Comparison of ENCODE assay signal across 8 mouse cellular contexts in the genomic region with DNA sequence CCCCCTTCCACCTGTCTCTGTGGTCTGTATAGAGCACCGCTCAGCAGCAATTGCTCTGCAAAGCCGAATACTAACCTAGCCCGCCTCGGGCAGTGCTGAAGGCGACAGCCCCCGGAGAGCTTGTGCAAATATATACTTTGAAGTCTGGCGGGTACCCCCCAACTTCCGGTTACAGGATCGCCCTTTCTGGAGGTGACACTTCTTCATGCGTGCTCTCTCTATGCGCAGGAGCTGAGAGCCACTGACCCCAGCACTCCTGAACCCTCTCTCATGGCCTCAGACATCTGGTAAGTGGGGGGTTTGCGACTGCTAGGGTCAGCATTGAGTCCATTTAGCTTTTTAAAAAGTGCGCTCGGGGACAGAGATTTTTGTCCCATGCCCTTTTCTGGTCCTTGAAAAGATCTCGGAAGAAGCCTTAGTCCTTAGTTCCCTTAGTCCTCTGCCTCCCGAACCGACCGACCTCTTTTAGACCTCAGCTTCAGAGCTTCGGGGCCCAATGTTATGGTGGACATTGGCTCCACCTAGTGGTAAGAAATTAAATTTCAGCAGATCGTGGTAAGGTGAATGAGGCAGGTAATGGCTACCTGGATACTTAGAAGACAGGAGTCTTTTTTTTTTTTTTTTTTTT. TPM values are rescaled to one million over a fixed set of nuclear protein-coding genes. Genes with fewer than 3 reads are reported as not detected.
A peak's percentile ranks its signal among the peaks of the same experiment; 100 is the strongest.
DNase-seq lines count a peak whose midpoint lies in the region; ATAC-seq and TF ChIP-seq lines count a peak whose summit lies in the region.

No protein-coding gene starts in this region.

- peak overlapping the region; percentile 80 for H3K4me2 ChIP-seq in intestine, postnatal 0 days (replicated peaks; ENCODE audit: low read depth)
- peak overlapping the region; percentile 42 for H3K4me2 ChIP-seq in limb, embryonic 12.5 days
- H3K4me2 ChIP-seq in midbrain, embryonic 13.5 days (replicated peaks), result peak overlapping the region; percentile 63

- H3K9me3 ChIP-seq in intestine, postnatal 0 days (ENCODE audit: control insufficient read depth), result no peaks in the 10 kb centered on the region
- no peaks in the 10 kb centered on the region for H3K9me3 ChIP-seq in limb, embryonic 12.5 days
- H3K9me3 ChIP-seq in midbrain, embryonic 13.5 days, result no peaks in the 10 kb centered on the region

- TF ChIP-seq CTCF in intestine, postnatal 0 days (IDR thresholded peaks at IDR 0.05; ENCODE audit: low read depth), result peak; percentile 89

- H3K4me3 ChIP-seq in intestine, postnatal 0 days (ENCODE audit: low read depth, low read length), result peak overlapping the region; percentile 37
- peak overlapping the region; percentile 9; the same call in 1 of the 2 replicates for H3K4me3 ChIP-seq in limb, embryonic 12.5 days (replicated peaks)
- H3K4me3 ChIP-seq in midbrain, embryonic 13.5 days (replicated peaks), result peak overlapping the region; percentile 35

- 0 out of 2 replicates have a peak overlapping the region, but pooled peaks have one; percentile 22 for H3K9ac ChIP-seq in intestine, postnatal 0 days (ENCODE audit: low read depth, low read length)
- no peak overlapping the region; the same call in 1 of the 2 replicates for H3K9ac ChIP-seq in limb, embryonic 12.5 days (replicated peaks)
- 0 out of 2 replicates have a peak overlapping the region, but pooled peaks have one; percentile 36 for H3K9ac ChIP-seq in midbrain, embryonic 13.5 days (replicated peaks)

- WGBS in intestine, postnatal 0 days, result 3% methylated on average over 20 of the region's 20 CpGs
- 1% methylated on average over 20 of the region's 20 CpGs for WGBS in limb, embryonic 12.5 days
- 2% methylated on average over 20 of the region's 20 CpGs for WGBS in midbrain, embryonic 13.5 days

- H3K27me3 ChIP-seq in intestine, postnatal 0 days (replicated peaks; ENCODE audit: control insufficient read depth, insufficient read depth, low read length), result peaks cover 16% of the 10 kb centered on the region
- H3K27me3 ChIP-seq in limb, embryonic 12.5 days, result peaks cover 42% of the 10 kb centered on the region
- H3K27me3 ChIP-seq in midbrain, embryonic 13.5 days, result peaks cover 39% of the 10 kb centered on the region
- no peaks in the 10 kb centered on the region for H3K27me3 ChIP-seq in splenic B cell, adult 2 months (ENCODE audit: control insufficient read depth, insufficient read depth, low read length, poor library complexity, severe bottlenecking)

- intact Hi-C loops in heart, postnatal 25 days (cut with DNase I), result loop anchor here (1.0 to 5.0 kb wide), 4 partner anchors 63 to 339 kb away; no protein-coding TSS in a partner anchor

- H3K4me1 ChIP-seq in intestine, postnatal 0 days (replicated peaks; ENCODE audit: control insufficient read depth, insufficient read depth, low read length), result no peaks in the 10 kb centered on the region
- peaks cover 27% of the 10 kb centered on the region for H3K4me1 ChIP-seq in limb, embryonic 12.5 days (replicated peaks)
- H3K4me1 ChIP-seq in midbrain, embryonic 13.5 days (replicated peaks), result peaks cover 11% of the 10 kb centered on the region

- no peak overlapping the region for H3K27ac ChIP-seq in intestine, postnatal 0 days (ENCODE audit: low read depth, low read length)
- no peak overlapping the region for H3K27ac ChIP-seq in limb, embryonic 12.5 days
- H3K27ac ChIP-seq in midbrain, embryonic 13.5 days, result no peak overlapping the region

- no peaks in the 10 kb centered on the region for H3K36me3 ChIP-seq in intestine, postnatal 0 days (ENCODE audit: control insufficient read depth, insufficient read depth)
- H3K36me3 ChIP-seq in limb, embryonic 12.5 days, result no peaks in the 10 kb centered on the region
- no peaks in the 10 kb centered on the region for H3K36me3 ChIP-seq in midbrain, embryonic 13.5 days
- H3K36me3 ChIP-seq in splenic B cell, adult 2 months (ENCODE audit: control insufficient read depth, insufficient read depth, low read length, poor library complexity, severe bottlenecking), result no peaks in the 10 kb centered on the region

- DNase-seq in heart, adult 11 months, result peak; percentile 88
- no peak for DNase-seq in heart, postnatal 25 days (ENCODE audit: low spot score)
- peak; percentile 83 to 89 for DNase-seq in cerebellum, postnatal 10 days
- DNase-seq in heart, adult 18-20 months, result peak; percentile 51 to 75
- peak; percentile 89 for DNase-seq in splenic B cell, adult 2 months (ENCODE audit: low read depth, low spot score)

- peak; percentile 81 for ATAC-seq in intestine, postnatal 0 days
- ATAC-seq in limb, embryonic 12.5 days (ENCODE audit: insufficient number of reproducible peaks, insufficient read depth, low FRiP score, low TSS enrichment, low read depth), result peak; percentile 75
- ATAC-seq in midbrain, embryonic 13.5 days, result peak; percentile 96

RNA-seq across cellular contexts. Expression of gene Cyp11a1, which starts 8.1 kb away (rescaled TPM):
- not detected for total RNA-seq in heart, postnatal 25 days (2021)
- not detected for total RNA-seq in heart, adult 18-20 months (2021)
- polyA plus RNA-seq in intestine, postnatal 0 days (2015; fragmentation: Nextera tagmentation; extraction: Ambion mirVana), result 4.4 and 7.8 TPM in 2 replicates
- polyA plus RNA-seq in limb, embryonic 12.5 days (2016; fragmentation: Nextera tagmentation; extraction: Ambion mirVana), result 0.16 and 0.24 TPM in 2 replicates
- 0.30 and 0.38 TPM in 2 replicates for polyA plus RNA-seq in midbrain, embryonic 13.5 days (2015; fragmentation: Nextera tagmentation; extraction: Ambion mirVana)

RNA-seq across cellular contexts. Expression of gene Sema7a, which starts 58.2 kb away (rescaled TPM):
- total RNA-seq in heart, postnatal 25 days (2021), result 10 to 100 TPM; 18.8 to 28.5 TPM
- total RNA-seq in heart, adult 18-20 months (2021), result 10 to 100 TPM; 31.7 to 31.8 TPM
- 6.9 and 7.1 TPM in 2 replicates for polyA plus RNA-seq in intestine, postnatal 0 days (2015; fragmentation: Nextera tagmentation; extraction: Ambion mirVana)
- 0.18 and 0.99 TPM in 2 replicates for polyA plus RNA-seq in limb, embryonic 12.5 days (2016; fragmentation: Nextera tagmentation; extraction: Ambion mirVana)
- 1.9 and 2.7 TPM in 2 replicates for polyA plus RNA-seq in midbrain, embryonic 13.5 days (2015; fragmentation: Nextera tagmentation; extraction: Ambion mirVana)
